Mouse (Mus musculus): ENCODE data around the gene Olfr1326-ps1. TPM values are rescaled to one million over a fixed set of nuclear protein-coding genes. Genes with fewer than 3 reads are reported as not detected.

The Olfr1326-ps1 gene
- polyA plus RNA-seq (2015; fragmentation: Illumina TruSeq; extraction: RNeasy Lipid Tissue Mini Kit (QIAGEN cat#74804); ENCODE audit: insufficient read depth, low read depth, low replicate concordance) = not detected

GRCm38 (mm10) chrX:74574788-74575187 is at the start of gene Olfr1326-ps1:
Olfr1326-ps1 (minus strand) TSS chrX:74574888.

GRCm38 (mm10) chrX:74592379-74592778 is 17.7 kb upstream of the Olfr1326-ps1 start, which contains the start of gene Olfr1325:
Olfr1325 (plus strand) TSS chrX:74592679.

Other genes with a start within 250 kb of the Olfr1326-ps1 start
- gene Plxna3, start 245.8 kb downstream of the Olfr1326-ps1 start, polyA plus RNA-seq (2015; fragmentation: Illumina TruSeq; extraction: RNeasy Lipid Tissue Mini Kit (QIAGEN cat#74804); ENCODE audit: insufficient read depth, low read depth, low replicate concordance) = 3.5 TPM
- gene Lage3, start 221.3 kb downstream of the Olfr1326-ps1 start, polyA plus RNA-seq (2015; fragmentation: Illumina TruSeq; extraction: RNeasy Lipid Tissue Mini Kit (QIAGEN cat#74804); ENCODE audit: insufficient read depth, low read depth, low replicate concordance) = 17.9 TPM
- 11.5 TPM for gene Ubl4a, start 201.7 kb downstream of the Olfr1326-ps1 start, polyA plus RNA-seq (2015; fragmentation: Illumina TruSeq; extraction: RNeasy Lipid Tissue Mini Kit (QIAGEN cat#74804); ENCODE audit: insufficient read depth, low read depth, low replicate concordance)
- gene Slc10a3, start 201.5 kb downstream of the Olfr1326-ps1 start, polyA plus RNA-seq (2015; fragmentation: Illumina TruSeq; extraction: RNeasy Lipid Tissue Mini Kit (QIAGEN cat#74804); ENCODE audit: insufficient read depth, low read depth, low replicate concordance) = 4.0 TPM
- gene Fam3a, start 181.6 kb downstream of the Olfr1326-ps1 start, polyA plus RNA-seq (2015; fragmentation: Illumina TruSeq; extraction: RNeasy Lipid Tissue Mini Kit (QIAGEN cat#74804); ENCODE audit: insufficient read depth, low read depth, low replicate concordance) = 10.2 TPM
- 3.8 TPM for gene Ikbkg, start 181.6 kb downstream of the Olfr1326-ps1 start, polyA plus RNA-seq (2015; fragmentation: Illumina TruSeq; extraction: RNeasy Lipid Tissue Mini Kit (QIAGEN cat#74804); ENCODE audit: insufficient read depth, low read depth, low replicate concordance)
- gene G6pdx, start 145.7 kb downstream of the Olfr1326-ps1 start, polyA plus RNA-seq (2015; fragmentation: Illumina TruSeq; extraction: RNeasy Lipid Tissue Mini Kit (QIAGEN cat#74804); ENCODE audit: insufficient read depth, low read depth, low replicate concordance) = 6.2 TPM
- not detected for gene Gm6880, start 93.5 kb downstream of the Olfr1326-ps1 start, polyA plus RNA-seq (2015; fragmentation: Illumina TruSeq; extraction: RNeasy Lipid Tissue Mini Kit (QIAGEN cat#74804); ENCODE audit: insufficient read depth, low read depth, low replicate concordance)
- not detected for gene Olfr1325, start 17.8 kb upstream of the Olfr1326-ps1 start, polyA plus RNA-seq (2015; fragmentation: Illumina TruSeq; extraction: RNeasy Lipid Tissue Mini Kit (QIAGEN cat#74804); ENCODE audit: insufficient read depth, low read depth, low replicate concordance)
- gene Gm5640, start 70.7 kb upstream of the Olfr1326-ps1 start, polyA plus RNA-seq (2015; fragmentation: Illumina TruSeq; extraction: RNeasy Lipid Tissue Mini Kit (QIAGEN cat#74804); ENCODE audit: insufficient read depth, low read depth, low replicate concordance) = not detected
- not detected for gene Gm6890, start 166.0 kb upstream of the Olfr1326-ps1 start, polyA plus RNA-seq (2015; fragmentation: Illumina TruSeq; extraction: RNeasy Lipid Tissue Mini Kit (QIAGEN cat#74804); ENCODE audit: insufficient read depth, low read depth, low replicate concordance)

Data from pancreas, adult 10 weeks (tissue).